Mouse (Mus musculus): ENCODE data around the gene Syne4. TPM values are rescaled to one million over a fixed set of nuclear protein-coding genes. Genes with fewer than 3 reads are reported as not detected.
A peak's percentile ranks its signal among the peaks of the same experiment; 100 is the strongest.

The Syne4 gene
- total and polyA plus RNA-seq, 3 experiments = 0.26 to 5.3 (median 0.50) TPM

- 55% methylated on average over 27 of the region's 27 CpGs for WGBS
- no peak for TF ChIP-seq EP300 (IDR thresholded peaks at IDR 0.05; ENCODE audit: insufficient read depth, low read depth, low read length)
- no peak for TF ChIP-seq POLR2A (IDR thresholded peaks at IDR 0.05; ENCODE audit: insufficient read depth, low read depth, low read length)
- no peak for TF ChIP-seq CTCF (IDR thresholded peaks at IDR 0.05)
- Histone ChIP-seq H3K27me3 (ENCODE audit: control insufficient read depth, insufficient read depth, low read length) (no peaks in the 10 kb centered on the region), H3K27ac (no peak overlapping the region), H3K4me1 (ENCODE audit: control insufficient read depth, insufficient read depth, low read length) (peaks cover 1% of the 10 kb centered on the region; the same call in 1 of the 2 replicates), H3K36me3 (ENCODE audit: control insufficient read depth, insufficient read depth, low read length) (no peaks in the 10 kb centered on the region), H3K79me2 (replicated peaks; ENCODE audit: control insufficient read depth, insufficient read depth, low read length) (no peaks in the 10 kb centered on the region), H3K4me3 (no peak overlapping the region), H3K9ac (ENCODE audit: low read depth, low read length) (no peak overlapping the region)
- no peak for DNase-seq
- intact Hi-C loops (cut with DNase I) = no loop called here
These were observed 814 bp upstream of the Syne4 start for GRCm38 (mm10) chr7:30313666-30314320.

- no peak for TF ChIP-seq CTCF (IDR thresholded peaks at IDR 0.05)
- no peak for TF ChIP-seq POLR2A (IDR thresholded peaks at IDR 0.05; ENCODE audit: insufficient read depth, low read depth, low read length)
- no peak for TF ChIP-seq EP300 (IDR thresholded peaks at IDR 0.05; ENCODE audit: insufficient read depth, low read depth, low read length)
- Histone ChIP-seq H3K27me3 (ENCODE audit: control insufficient read depth, insufficient read depth, low read length) (no peaks in the 10 kb centered on the region), H3K4me3 (no peak overlapping the region), H3K36me3 (ENCODE audit: control insufficient read depth, insufficient read depth, low read length) (no peaks in the 10 kb centered on the region), H3K4me1 (ENCODE audit: control insufficient read depth, insufficient read depth, low read length) (no peaks in the 10 kb centered on the region), H3K79me2 (replicated peaks; ENCODE audit: control insufficient read depth, insufficient read depth, low read length) (no peaks in the 10 kb centered on the region), H3K9ac (ENCODE audit: low read depth, low read length) (no peak overlapping the region), H3K27ac (no peak overlapping the region)
- 66% methylated on average over 13 of the region's 13 CpGs for WGBS
- no peak for DNase-seq
- intact Hi-C loops (cut with DNase I) = no loop called here
These were observed 1.2 kb downstream of the Syne4 start for GRCm38 (mm10) chr7:30315559-30316529.

- Histone ChIP-seq H3K36me3 (ENCODE audit: control insufficient read depth, insufficient read depth, low read length) (no peaks in the 10 kb centered on the region), H3K27me3 (ENCODE audit: control insufficient read depth, insufficient read depth, low read length) (no peaks in the 10 kb centered on the region), H3K4me1 (ENCODE audit: control insufficient read depth, insufficient read depth, low read length) (peaks cover 1% of the 10 kb centered on the region; the same call in 1 of the 2 replicates), H3K4me3 (no peak overlapping the region), H3K79me2 (replicated peaks; ENCODE audit: control insufficient read depth, insufficient read depth, low read length) (no peaks in the 10 kb centered on the region), H3K27ac (no peak overlapping the region), H3K9ac (ENCODE audit: low read depth, low read length) (no peak overlapping the region)
- DNase-seq = no peak
- intact Hi-C loops (cut with DNase I) = no loop called here
- WGBS = 84% methylated on average over 3 of the region's 3 CpGs
- no peak for TF ChIP-seq EP300 (IDR thresholded peaks at IDR 0.05; ENCODE audit: insufficient read depth, low read depth, low read length)
- TF ChIP-seq POLR2A (IDR thresholded peaks at IDR 0.05; ENCODE audit: insufficient read depth, low read depth, low read length) = no peak
- TF ChIP-seq CTCF (IDR thresholded peaks at IDR 0.05) = no peak
These were observed 3.5 kb downstream of the Syne4 start for GRCm38 (mm10) chr7:30318142-30318541.

- peaks cover 1% of the 10 kb centered on the region; the same call in 1 of the 2 replicates for H3K4me1 ChIP-seq (ENCODE audit: control insufficient read depth, insufficient read depth, low read length)
- H3K27ac ChIP-seq = peak overlapping the region; percentile 96; the same call in 1 of the 2 replicates
- H3K4me3 ChIP-seq = no peak overlapping the region
- H3K36me3 ChIP-seq (ENCODE audit: control insufficient read depth, insufficient read depth, low read length) = no peaks in the 10 kb centered on the region
- no peaks in the 10 kb centered on the region for H3K27me3 ChIP-seq (ENCODE audit: control insufficient read depth, insufficient read depth, low read length)
- WGBS = 82% methylated on average over 2 of the region's 2 CpGs
- no peak overlapping the region for H3K9ac ChIP-seq (ENCODE audit: low read depth, low read length)
- intact Hi-C loops (cut with DNase I) = no loop called here
- H3K79me2 ChIP-seq (replicated peaks; ENCODE audit: control insufficient read depth, insufficient read depth, low read length) = no peaks in the 10 kb centered on the region
- no peak for DNase-seq
- TF ChIP-seq EP300 (IDR thresholded peaks at IDR 0.05; ENCODE audit: insufficient read depth, low read depth, low read length) (no peak), CTCF (IDR thresholded peaks at IDR 0.05) (no peak), POLR2A (IDR thresholded peaks at IDR 0.05; ENCODE audit: insufficient read depth, low read depth, low read length) (no peak)
These were observed 6.3 kb downstream of the Syne4 start for GRCm38 (mm10) chr7:30320946-30321345.

- Histone ChIP-seq H3K4me1 (ENCODE audit: control insufficient read depth, insufficient read depth, low read length) (peaks cover 1% of the 10 kb centered on the region; the same call in 1 of the 2 replicates), H3K27ac (peak within 1 kb of the TSS; percentile 96), H3K36me3 (ENCODE audit: control insufficient read depth, insufficient read depth, low read length) (no peaks in the 10 kb centered on the region), H3K79me2 (replicated peaks; ENCODE audit: control insufficient read depth, insufficient read depth, low read length) (no peaks in the 10 kb centered on the region), H3K4me3 (peak within 1 kb of the TSS; percentile 57), H3K9ac (ENCODE audit: low read depth, low read length) (peak within 1 kb of the TSS; percentile 91), H3K27me3 (ENCODE audit: control insufficient read depth, insufficient read depth, low read length) (no peaks in the 10 kb centered on the region)
- peak; percentile 67 to 77 for DNase-seq
- intact Hi-C loops (cut with DNase I) = no loop called here
- WGBS = under 1% methylated on average over 63 of the region's 63 CpGs
- TF ChIP-seq POLR2A (IDR thresholded peaks at IDR 0.05; ENCODE audit: insufficient read depth, low read depth, low read length) = peak; percentile 69; the same call in 1 of the 2 replicates
- no peak for TF ChIP-seq CTCF (IDR thresholded peaks at IDR 0.05)
These were observed 7.1 kb downstream of the Syne4 start, which contains the start of gene E130208F15Rik for GRCm38 (mm10) chr7:30321539-30322284. E130208F15Rik (plus strand) TSS chr7:30321740.
